Mouse (Mus musculus) lung, embryonic 14.5 days (tissue): ENCODE measurements around the gene Zfp672. TPM values are rescaled to one million over a fixed set of nuclear protein-coding genes. Genes with fewer than 3 reads are reported as not detected.

Experiments
- ATAC-seq: fragments of 200-750 bp; cut with Nextera tagmentation; 2 replicates; pipeline ENCODE4 v1.8.0; 2017; ENCODE audit warnings: mild to moderate bottlenecking, moderate TSS enrichment, moderate library complexity; ENCODE audit not compliant: insufficient read depth
- DNase-seq: peaks from one replicate; pipeline ENCODE4 v3.0.0-alpha.2; 2015
- H3K27ac ChIP-seq: fragments of 300-500 bp; sonication (generic); 2 replicates; pipeline ENCODE4 v1.5.1; 2014; ENCODE audit warnings: low read depth, mild to moderate bottlenecking, moderate library complexity
- H3K27me3 ChIP-seq: fragments of 300-500 bp; sonication (generic); 2 replicates; pipeline ENCODE4 v1.6.1; 2014; ENCODE audit warnings: low read length, control low read depth; ENCODE audit not compliant: insufficient read depth
- H3K36me3 ChIP-seq: fragments of 300-500 bp; sonication (generic); 2 replicates; pipeline ENCODE4 v1.6.1; 2014; ENCODE audit warnings: control low read depth; ENCODE audit not compliant: insufficient read depth
- H3K4me1 ChIP-seq: fragments of 300-500 bp; sonication (generic); 2 replicates; pipeline ENCODE4 v1.6.1; 2014; ENCODE audit warnings: antibody characterized with exemption, control low read depth; ENCODE audit not compliant: insufficient read depth
- H3K4me2 ChIP-seq: fragments of 300-500 bp; sonication (generic); 2 replicates; pipeline ENCODE4 v1.6.1; 2014; ENCODE audit warnings: mild to moderate bottlenecking
- H3K4me3 ChIP-seq: fragments of 300-500 bp; sonication (generic); 2 replicates; pipeline ENCODE4 v1.5.1; 2014; ENCODE audit warnings: low read depth, low read length
- H3K9ac ChIP-seq: fragments of 300-500 bp; sonication (generic); 2 replicates; pipeline ENCODE4 v1.6.1; 2014
- H3K9me3 ChIP-seq: fragments of 300-500 bp; sonication (generic); 2 replicates; pipeline ENCODE4 v1.6.1; 2016; ENCODE audit warnings: low read depth, low read length, control low read depth
- CTCF ChIP-seq: IDR thresholded peaks from 2 replicates; pipeline ENCODE4 v1.5.1; 2016; ENCODE audit warnings: antibody characterized with exemption, low read depth
- WGBS: fragments of 180-500 bp; shearing (Covaris S2); extraction: QIAGEN DNeasy Blood & Tissue Kit; methylation state at CpG from one replicate; pipeline ENCODE4 v1.1.7; 2014; 5-methylcytosine and 5-hydroxymethylcytosine counted together
- polyA plus RNA-seq: library from polyadenylated mRNA; unstranded; fragments of >200 nt; fragmentation: Nextera tagmentation; extraction: Ambion mirVana; gene quantifications from 2 replicates; pipeline ENCODE4 v1.2.1, GENCODE M21; 2014

Gene Zfp672
- polyA plus RNA-seq, 1 experiment from 2014 or later = 31.3 TPM

DNA sequence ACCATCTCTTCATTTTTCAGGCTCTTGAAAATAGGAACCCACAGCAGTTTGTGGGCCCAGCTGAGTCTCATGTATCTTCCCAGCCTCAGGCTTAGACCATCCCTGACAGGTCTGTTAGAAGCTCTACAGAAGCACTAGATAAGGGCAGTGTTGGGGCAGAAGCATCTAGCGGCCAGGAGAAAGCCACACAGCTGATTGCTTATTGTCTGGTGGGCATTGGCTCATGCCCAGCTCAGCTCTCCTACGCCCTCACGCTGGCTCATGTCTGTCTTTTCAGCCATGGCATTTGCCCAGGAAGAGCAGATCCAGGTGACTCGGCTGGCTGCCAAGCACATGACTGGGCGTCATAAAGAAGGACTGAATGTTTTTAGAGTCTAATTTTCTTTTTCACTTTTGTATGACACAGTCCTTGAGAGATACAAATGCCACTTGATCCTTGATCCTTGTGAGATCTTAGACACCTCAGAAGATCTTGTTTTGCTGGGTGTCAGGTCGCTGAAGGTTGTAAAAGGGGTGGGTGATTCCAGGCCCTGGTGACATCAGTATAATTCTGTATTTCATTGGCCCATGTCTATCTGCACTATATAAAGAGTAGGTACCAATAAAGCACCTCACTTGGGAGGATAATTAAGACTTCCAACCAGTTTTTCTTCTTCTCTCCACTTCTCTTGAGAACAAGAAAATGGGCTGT is 27.9 kb upstream of the Zfp672 start:
- Histone ChIP-seq H3K27ac (no peak overlapping the region), H3K27me3 (no peaks in the 10 kb centered on the region), H3K9ac (no peak overlapping the region), H3K36me3 (no peaks in the 10 kb centered on the region), H3K4me3 (no peak overlapping the region), H3K9me3 (no peaks in the 10 kb centered on the region), H3K4me2 (no peak overlapping the region), H3K4me1 (no peaks in the 10 kb centered on the region)
- ATAC-seq (no peak), DNase-seq (no peak)
- no peak for TF ChIP-seq CTCF
- 75% methylated on average over 6 of the region's 6 CpGs for WGBS

DNA sequence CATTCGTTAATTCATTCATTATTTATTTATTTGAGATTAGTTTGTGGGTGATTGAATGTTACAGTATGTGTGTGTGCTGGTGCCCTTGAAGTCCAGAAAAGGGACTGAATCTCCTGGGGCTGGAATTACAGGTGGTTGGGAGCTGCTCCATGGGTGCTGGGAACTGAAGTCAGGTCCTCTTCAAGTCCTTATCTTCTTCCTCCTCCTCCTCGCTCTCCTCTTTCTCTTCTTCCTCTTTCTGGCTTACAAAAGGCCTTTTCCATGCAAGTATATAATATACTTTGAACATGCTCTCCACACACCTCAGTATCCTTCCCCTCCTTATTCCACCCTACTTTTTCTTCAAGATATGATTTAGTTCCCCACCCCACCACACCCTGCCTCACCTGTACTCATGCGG is 26.9 kb upstream of the Zfp672 start:
- Histone ChIP-seq H3K9me3 (no peaks in the 10 kb centered on the region), H3K4me3 (no peak overlapping the region), H3K36me3 (no peaks in the 10 kb centered on the region), H3K4me2 (no peak overlapping the region), H3K27me3 (no peaks in the 10 kb centered on the region), H3K27ac (no peak overlapping the region), H3K9ac (no peak overlapping the region), H3K4me1 (no peaks in the 10 kb centered on the region)
- 88% methylated on average over 3 of the region's 3 CpGs for WGBS
- no peak for TF ChIP-seq CTCF
- DNase-seq (no peak), ATAC-seq (no peak)

DNA sequence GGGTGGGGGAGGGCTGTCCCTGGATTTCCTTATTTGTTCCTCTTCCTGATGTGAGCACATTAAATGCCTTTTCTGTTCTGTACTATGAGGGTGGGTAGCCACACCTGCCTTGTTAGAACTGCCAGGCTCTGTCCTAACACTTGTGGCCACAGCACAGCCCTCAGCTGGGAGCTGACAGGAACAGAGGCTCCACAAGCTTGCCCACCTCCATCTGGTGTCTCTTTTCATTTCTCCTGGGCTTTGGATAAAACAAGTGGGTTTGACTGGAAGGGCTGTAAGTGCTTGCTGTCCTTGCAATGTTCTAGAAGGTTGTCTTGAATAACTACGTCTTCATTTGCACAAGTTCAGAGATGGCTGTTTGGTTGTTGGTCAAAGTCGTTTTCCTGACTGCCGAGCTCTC is 24.8 kb upstream of the Zfp672 start:
- Histone ChIP-seq H3K36me3 (no peaks in the 10 kb centered on the region), H3K27me3 (no peaks in the 10 kb centered on the region), H3K4me3 (no peak overlapping the region), H3K4me2 (no peak overlapping the region), H3K9ac (no peak overlapping the region), H3K9me3 (no peaks in the 10 kb centered on the region), H3K27ac (no peak overlapping the region), H3K4me1 (no peaks in the 10 kb centered on the region)
- WGBS = 64% methylated on average over 3 of the region's 3 CpGs
- no peak for TF ChIP-seq CTCF
- DNase-seq = no peak
- ATAC-seq = no peak

DNA sequence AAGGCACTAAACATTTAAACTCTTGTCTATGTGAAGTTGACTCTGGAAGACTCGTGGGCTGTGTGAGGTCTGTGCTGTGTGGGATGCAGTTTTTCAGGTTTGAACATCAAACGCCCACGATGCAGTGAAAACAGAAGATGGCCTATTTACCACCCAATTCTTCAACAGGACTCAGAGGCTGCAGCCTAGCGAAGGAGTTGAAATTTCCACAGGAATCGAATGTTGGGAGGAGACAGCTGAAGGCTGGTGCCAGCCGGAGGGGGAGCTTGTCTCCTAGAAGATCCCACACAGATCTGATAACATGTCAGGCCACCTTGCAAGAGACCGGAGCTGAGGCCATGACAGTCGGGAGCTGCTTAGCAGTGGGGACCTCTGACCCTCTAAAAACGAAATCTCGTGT is 24.3 kb upstream of the Zfp672 start:
- H3K4me1 ChIP-seq = no peaks in the 10 kb centered on the region

DNA sequence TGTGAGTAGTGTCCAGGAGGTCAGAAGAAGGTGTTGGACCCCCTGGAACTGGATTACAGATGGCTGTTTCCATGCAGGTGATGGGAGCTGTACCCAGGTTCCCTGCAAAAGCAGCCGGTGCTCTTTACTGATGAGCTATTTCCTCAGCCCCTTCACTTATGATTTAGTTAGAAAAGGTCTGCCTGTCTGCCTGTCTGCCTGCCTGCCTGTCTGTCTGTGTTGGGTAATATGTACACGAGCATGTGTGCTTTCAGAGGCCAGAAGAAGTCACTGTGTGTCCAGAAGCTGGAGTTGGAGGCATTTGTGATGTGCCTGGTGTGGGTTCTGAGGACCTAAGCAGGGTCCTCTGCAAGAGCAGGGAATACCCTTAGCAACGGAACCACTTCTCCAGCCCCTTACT is 23.6 kb upstream of the Zfp672 start:
- no peak for TF ChIP-seq CTCF
- 40% methylated on average over 3 of the region's 3 CpGs for WGBS
- no peak overlapping the region for H3K4me2 ChIP-seq
- DNase-seq (no peak), ATAC-seq (no peak)
- H3K36me3 ChIP-seq = no peaks in the 10 kb centered on the region
- H3K9ac ChIP-seq = no peak overlapping the region
- no peaks in the 10 kb centered on the region for H3K27me3 ChIP-seq
- H3K4me1 ChIP-seq = no peaks in the 10 kb centered on the region
- H3K4me3 ChIP-seq = no peak overlapping the region
- H3K9me3 ChIP-seq = no peaks in the 10 kb centered on the region
- H3K27ac ChIP-seq = no peak overlapping the region

More for the DNA sequence above, 24.3 kb upstream of the Zfp672 start:
- Histone ChIP-seq H3K27ac (no peak overlapping the region), H3K36me3 (no peaks in the 10 kb centered on the region), H3K4me2 (no peak overlapping the region), H3K9ac (no peak overlapping the region), H3K27me3 (no peaks in the 10 kb centered on the region), H3K4me3 (no peak overlapping the region), H3K9me3 (no peaks in the 10 kb centered on the region)
- DNase-seq (no peak), ATAC-seq (no peak)
- TF ChIP-seq CTCF = no peak
- WGBS = 34% methylated on average over 10 of the region's 10 CpGs

DNA sequence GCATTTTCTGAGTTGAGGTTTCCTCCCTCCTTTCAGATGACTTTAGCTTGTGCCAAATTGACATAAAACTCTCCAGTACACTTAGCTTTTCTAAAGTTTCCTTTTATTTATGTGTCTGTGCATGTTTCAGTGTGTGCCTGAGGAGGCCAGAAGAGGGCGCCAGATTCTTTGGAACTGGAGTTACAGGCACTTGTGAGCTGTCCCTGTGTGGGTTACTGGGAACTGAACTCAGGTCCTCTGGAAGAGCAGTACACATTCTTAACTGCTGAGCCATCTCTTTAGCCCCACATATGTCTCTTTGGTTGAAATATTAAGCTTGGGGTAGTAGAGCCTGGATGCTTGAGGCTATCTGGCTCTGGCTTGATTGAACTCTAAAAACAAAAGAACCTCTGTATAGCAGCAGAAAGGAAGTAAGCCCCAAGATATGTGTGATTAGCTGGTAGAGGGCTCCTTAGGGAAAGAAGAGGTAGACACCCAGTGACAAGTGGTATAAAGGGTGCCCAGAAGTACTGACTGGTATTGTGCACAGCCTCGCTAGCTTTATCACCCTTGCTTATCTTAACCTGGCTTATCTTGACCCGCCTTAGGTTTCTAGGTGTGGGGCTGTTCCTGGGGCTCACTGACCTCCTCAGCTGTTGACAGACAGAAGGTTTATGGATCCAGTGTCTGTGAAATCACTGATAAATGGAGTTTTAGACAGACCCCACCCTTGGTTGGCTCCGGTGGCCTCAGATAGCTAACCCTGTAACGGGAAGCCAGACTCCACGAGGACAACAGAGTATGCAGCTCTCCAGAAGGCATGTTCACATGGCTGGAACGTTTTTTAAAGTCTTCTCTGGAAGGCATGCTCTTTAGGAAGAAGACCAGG is 22.8 kb upstream of the Zfp672 start:
- Histone ChIP-seq H3K4me1 (no peaks in the 10 kb centered on the region), H3K27ac (no peak overlapping the region), H3K27me3 (no peaks in the 10 kb centered on the region), H3K4me2 (no peak overlapping the region), H3K9me3 (no peaks in the 10 kb centered on the region), H3K4me3 (no peak overlapping the region), H3K9ac (no peak overlapping the region), H3K36me3 (no peaks in the 10 kb centered on the region)
- 12% methylated on average over 7 of the region's 7 CpGs for WGBS
- peak; percentile 40 for DNase-seq
- TF ChIP-seq CTCF = peak; percentile 31; the same call in 1 of the 2 replicates
- ATAC-seq = no peak

DNA sequence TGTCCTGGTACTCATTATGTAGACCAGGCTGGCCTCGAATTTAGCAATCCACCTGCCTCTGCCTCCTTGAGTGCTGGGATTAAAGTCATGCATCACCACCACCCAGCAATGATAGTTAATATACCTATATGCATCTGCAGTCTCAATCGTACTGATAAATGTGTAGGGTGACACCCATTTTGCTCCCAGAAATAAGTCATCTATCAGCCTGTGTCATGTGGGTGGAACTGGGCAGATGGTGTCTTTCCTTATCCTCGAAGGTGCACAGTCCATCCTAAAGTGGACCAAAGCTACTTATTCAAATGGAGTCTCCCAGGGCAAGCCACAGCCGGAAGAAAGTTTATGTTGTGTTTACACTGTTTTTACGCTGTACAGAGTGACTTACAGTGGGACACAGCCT is 21.0 kb upstream of the Zfp672 start:
- H3K4me1 ChIP-seq = no peaks in the 10 kb centered on the region
- no peak for ATAC-seq
- no peak overlapping the region for H3K27ac ChIP-seq
- no peak for TF ChIP-seq CTCF
- H3K4me3 ChIP-seq = no peak overlapping the region
- no peaks in the 10 kb centered on the region for H3K27me3 ChIP-seq
- no peak for DNase-seq
- no peak overlapping the region for H3K4me2 ChIP-seq
- WGBS = 69% methylated on average over 5 of the region's 5 CpGs
- H3K36me3 ChIP-seq = peaks cover 17% of the 10 kb centered on the region
- no peak overlapping the region for H3K9ac ChIP-seq
- no peaks in the 10 kb centered on the region for H3K9me3 ChIP-seq
